Mouse (Mus musculus) macrophage (primary cell): ENCODE results near the gene Pacsin2. TPM values are rescaled to one million over a fixed set of nuclear protein-coding genes. Genes with fewer than 3 reads are reported as not detected.

ENCODE experiments used
- H3K27ac ChIP-seq: fragments of 350-480 bp; formaldehyde crosslinking; 2 replicates; pipeline ENCODE4 v1.9.0; 2021
- H3K36me3 ChIP-seq: fragments of 350-480 bp; formaldehyde crosslinking; 2 replicates; pipeline ENCODE4 v1.9.0; 2021; ENCODE audit errors: inconsistent target
- H3K4me3 ChIP-seq: fragments of 350-480 bp; formaldehyde crosslinking; 2 replicates; pipeline ENCODE4 v1.9.0; 2021; ENCODE audit errors: inconsistent target
- H3K79me2 ChIP-seq: fragments of 350-480 bp; formaldehyde crosslinking; 2 replicates; pipeline ENCODE4 v1.9.0; 2021; ENCODE audit errors: inconsistent target
- WGBS: methylation state at CpG from one replicate; pipeline ENCODE4 v1.1.7; 2026; ENCODE audit warnings: inconsistent platforms; ENCODE audit not compliant: missing documents; 5-methylcytosine and 5-hydroxymethylcytosine counted together
- polyA plus RNA-seq: library from polyadenylated mRNA; stranded (reverse); fragments of 250-400 nt; gene quantifications from 3 replicates; pipeline ENCODE4 v1.2.4, GENCODE M21; 2018; ENCODE audit warnings: inconsistent platforms

The Pacsin2 gene
- polyA plus RNA-seq, 1 experiment from 2014 or later = 89.0 TPM

- Histone ChIP-seq H3K27ac (no peak overlapping the region), H3K4me3 (no peak overlapping the region), H3K79me2 (peaks cover 65% of the 10 kb centered on the region), H3K36me3 (peaks cover 7% of the 10 kb centered on the region; the same call in 1 of the 2 replicates)
- 92% methylated on average over 15 of the region's 15 CpGs for WGBS
These were observed 118.4 kb downstream of the Pacsin2 start for GRCm38 (mm10) chr15:83345898-83346529.

GRCm38 (mm10) chr15:83344956-83345355, 119.5 kb downstream of the Pacsin2 start:
- WGBS = 87% methylated on average over 7 of the region's 7 CpGs
- peaks cover 65% of the 10 kb centered on the region for H3K79me2 ChIP-seq
- H3K27ac ChIP-seq = no peak overlapping the region
- no peak overlapping the region for H3K4me3 ChIP-seq
- H3K36me3 ChIP-seq = peaks cover 7% of the 10 kb centered on the region; the same call in 1 of the 2 replicates

GRCm38 (mm10) chr15:83344157-83344556, 120.2 kb downstream of the Pacsin2 start:
- H3K79me2 ChIP-seq = peaks cover 60% of the 10 kb centered on the region
- no peak overlapping the region for H3K4me3 ChIP-seq
- H3K36me3 ChIP-seq = peaks cover 7% of the 10 kb centered on the region; the same call in 1 of the 2 replicates
- H3K27ac ChIP-seq = no peak overlapping the region
- 89% methylated on average over 7 of the region's 7 CpGs for WGBS

GRCm38 (mm10) chr15:83338908-83339307, 125.5 kb downstream of the Pacsin2 start:
- 92% methylated on average over 4 of the region's 6 CpGs for WGBS
- peaks cover 9% of the 10 kb centered on the region; the same call in 1 of the 2 replicates for H3K79me2 ChIP-seq
- peaks cover 40% of the 10 kb centered on the region for H3K36me3 ChIP-seq
- no peak overlapping the region for H3K27ac ChIP-seq
- no peak overlapping the region for H3K4me3 ChIP-seq

GRCm38 (mm10) chr15:83337903-83338870, 126.2 kb downstream of the Pacsin2 start:
- 95% methylated on average over 8 of the region's 8 CpGs for WGBS
- H3K36me3 ChIP-seq = peaks cover 47% of the 10 kb centered on the region
- no peak overlapping the region for H3K27ac ChIP-seq
- peaks cover 2% of the 10 kb centered on the region; the same call in 1 of the 2 replicates for H3K79me2 ChIP-seq
- no peak overlapping the region for H3K4me3 ChIP-seq

- 92% methylated on average over 3 of the region's 3 CpGs for WGBS
- Histone ChIP-seq H3K79me2 (no peaks in the 10 kb centered on the region), H3K4me3 (no peak overlapping the region), H3K36me3 (peaks cover 82% of the 10 kb centered on the region), H3K27ac (no peak overlapping the region)
These were observed 132.0 kb downstream of the Pacsin2 start for GRCm38 (mm10) chr15:83332373-83332772.

GRCm38 (mm10) chr15:83328952-83329351, 135.5 kb downstream of the Pacsin2 start:
- Histone ChIP-seq H3K79me2 (no peaks in the 10 kb centered on the region), H3K36me3 (peaks cover 84% of the 10 kb centered on the region), H3K4me3 (no peak overlapping the region), H3K27ac (no peak overlapping the region)
- 94% methylated on average over 5 of the region's 5 CpGs for WGBS

Other genes starting within 250 kb of the Pacsin2 start
- 0.38 to 1.5 TPM (median 1.2 TPM) in 3 replicates for gene A4galt, start 212.8 kb downstream of the Pacsin2 start, polyA plus RNA-seq
- gene Arfgap3, start 114.4 kb downstream of the Pacsin2 start, polyA plus RNA-seq = 19.4 to 26.7 TPM (median 26.3 TPM) in 3 replicates
- 8.8 to 12.7 TPM (median 12.1 TPM) in 3 replicates for gene Ttll1, start 46.3 kb upstream of the Pacsin2 start, polyA plus RNA-seq
- gene Bik, start 62.3 kb upstream of the Pacsin2 start, polyA plus RNA-seq = 0.35 to 0.51 TPM in 2 of 3 replicates, not detected in the other
- gene Tspo, start 99.0 kb upstream of the Pacsin2 start, polyA plus RNA-seq = 37.4 to 252 TPM (median 187 TPM) in 3 replicates
- gene Mcat, start 99.2 kb upstream of the Pacsin2 start, polyA plus RNA-seq = 6.9 to 13.0 TPM (median 12.2 TPM) in 3 replicates
- gene Ttll12, start 130.6 kb upstream of the Pacsin2 start, polyA plus RNA-seq = 8.4 to 16.8 TPM (median 8.8 TPM) in 3 replicates